Mouse (Mus musculus): ENCODE measurements around the gene Gm15114.
"Not testable (repeated sequence)": the region's sequence is repeated elsewhere in the genome, so short reads cannot be mapped to it uniquely, and the experiment has no call there.

Gm15114 gene

GRCm38 (mm10) chrX:148488649-148489048 lies at the start of gene Gm15114:
Gene Gm15114 (plus strand): TSS chrX:148488949.
- DNase-seq = not testable (repeated sequence)
